Mouse (Mus musculus) thymus, postnatal 4 days (tissue): Measurements from ENCODE around the gene Lsm14b.
A peak's percentile ranks its signal among the peaks of the same experiment; 100 is the strongest.

Experiments
- DNase-seq: peaks from one replicate; pipeline ENCODE4 v3.0.0; 2021

Gene Lsm14b

DNA sequence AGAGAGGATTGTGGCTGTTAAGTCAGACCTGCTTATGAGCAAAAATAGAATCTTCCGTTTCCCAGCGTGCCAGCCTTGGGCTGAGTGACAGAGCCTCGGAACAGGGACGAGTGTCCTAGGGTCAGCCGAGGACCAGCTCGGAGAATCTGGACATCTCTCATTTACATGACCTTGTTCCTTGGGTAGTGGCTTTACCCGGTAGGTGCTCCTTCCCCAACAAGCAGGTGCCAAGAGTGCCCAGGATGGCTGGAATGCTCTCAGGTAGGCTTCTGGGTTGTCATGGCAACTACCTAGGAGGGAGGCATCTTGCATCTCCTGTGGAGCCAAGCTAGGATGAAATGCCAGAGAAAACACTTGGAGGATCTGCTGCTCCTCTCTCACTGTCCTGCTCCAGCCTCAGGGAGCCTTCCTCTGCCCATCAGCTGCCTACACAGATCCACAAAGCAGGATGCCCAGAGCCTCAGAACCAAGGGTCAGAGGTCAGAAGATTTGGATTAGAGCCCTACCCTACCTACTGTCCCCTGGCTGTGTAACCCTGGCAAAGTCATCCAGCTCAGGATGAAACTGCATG lies 4.6 kb upstream of the Lsm14b start:
- DNase-seq, result no peak

DNA sequence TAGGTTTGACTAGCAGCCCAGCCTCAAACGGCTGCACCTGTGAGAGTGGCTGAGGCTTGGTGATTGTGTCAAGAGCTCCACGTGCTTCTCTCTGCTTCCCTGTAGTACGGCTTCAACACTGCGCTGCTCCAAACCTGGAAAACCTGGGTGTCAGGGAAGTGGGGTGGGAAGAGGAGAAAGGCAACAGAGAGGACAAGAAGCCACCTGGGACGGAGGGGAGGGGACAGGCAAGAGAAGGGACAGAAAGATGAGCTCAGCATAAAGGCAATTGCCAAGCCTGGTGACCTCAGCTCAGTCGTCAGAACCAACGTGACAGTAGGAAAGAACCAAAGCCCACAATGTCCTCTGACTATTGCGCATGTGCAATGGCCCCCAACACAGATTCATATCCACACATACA lies 3.9 kb upstream of the Lsm14b start:
- DNase-seq, result no peak

DNA sequence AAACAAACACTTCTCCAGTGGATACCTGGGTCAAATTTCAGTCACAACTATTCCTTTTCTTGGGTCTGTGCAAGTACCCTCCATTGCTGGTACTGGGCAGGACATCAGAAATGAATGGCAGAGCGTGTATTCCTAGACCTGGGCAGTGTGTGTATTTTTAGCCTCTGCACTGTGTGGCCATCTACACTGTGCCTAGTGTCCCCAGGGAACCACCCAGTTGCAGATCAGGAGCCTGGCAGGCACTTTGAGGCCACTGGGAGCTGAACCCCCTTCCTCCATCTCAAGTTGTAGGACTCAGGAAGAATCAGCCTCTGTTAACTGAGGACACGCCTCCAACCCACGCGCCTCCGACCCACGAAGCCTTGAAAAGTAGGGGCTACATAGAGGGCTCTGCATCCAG lies 2.0 kb upstream of the Lsm14b start:
- no peak for DNase-seq

DNA sequence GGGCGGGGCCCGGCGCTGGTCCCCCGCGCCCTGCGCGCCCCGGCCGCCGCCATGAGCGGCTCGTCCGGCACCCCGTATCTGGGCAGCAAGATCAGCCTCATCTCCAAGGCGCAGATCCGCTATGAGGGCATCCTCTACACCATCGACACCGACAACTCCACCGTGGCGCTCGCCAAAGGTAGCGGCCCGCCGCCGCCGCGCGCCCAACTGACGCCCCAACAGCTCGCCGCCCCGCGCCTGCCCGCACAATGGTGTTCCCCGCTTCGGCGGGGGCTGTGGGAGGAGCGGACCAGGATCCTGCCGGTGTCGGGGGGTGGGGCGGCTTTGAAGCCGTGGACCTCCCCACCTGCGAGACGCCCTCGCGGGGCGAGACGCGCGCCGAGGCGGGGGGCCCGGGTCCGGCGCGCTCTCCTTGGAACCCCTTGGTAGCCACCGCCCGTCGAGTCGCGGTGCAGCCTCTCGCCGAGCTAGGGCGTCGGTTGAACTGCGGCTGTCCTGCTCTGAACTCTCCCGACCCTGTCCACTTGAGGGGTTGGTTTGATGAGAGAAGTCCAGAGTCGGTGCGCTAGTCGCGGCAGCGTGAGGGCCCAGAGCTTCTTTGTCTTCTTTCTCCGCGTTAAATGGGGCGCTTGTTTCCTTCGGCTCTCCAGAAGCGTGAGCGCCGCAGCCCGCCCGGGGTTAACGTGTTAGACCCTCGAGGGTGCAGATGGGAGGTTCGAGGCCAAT lies 511 bp downstream of the Lsm14b start:
- peak; percentile 78 for DNase-seq

DNA sequence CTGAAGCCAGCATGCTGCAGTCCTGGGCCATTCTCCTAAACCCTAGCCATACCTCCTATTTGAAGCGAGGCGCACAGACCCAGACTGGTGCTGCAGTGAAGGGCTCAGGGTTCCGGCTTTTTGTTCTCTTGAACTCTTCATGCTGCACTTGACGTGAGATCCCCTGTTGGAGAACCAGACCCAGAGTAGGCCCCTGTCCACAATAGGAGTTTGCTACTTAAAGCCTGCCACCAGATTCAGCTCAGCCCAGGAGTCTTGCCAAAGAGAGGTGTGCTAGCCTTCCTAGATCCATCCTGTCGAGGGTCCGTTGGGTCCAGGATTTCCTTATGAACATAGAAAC lies 1.0 kb downstream of the Lsm14b start:
- DNase-seq, result no peak

DNA sequence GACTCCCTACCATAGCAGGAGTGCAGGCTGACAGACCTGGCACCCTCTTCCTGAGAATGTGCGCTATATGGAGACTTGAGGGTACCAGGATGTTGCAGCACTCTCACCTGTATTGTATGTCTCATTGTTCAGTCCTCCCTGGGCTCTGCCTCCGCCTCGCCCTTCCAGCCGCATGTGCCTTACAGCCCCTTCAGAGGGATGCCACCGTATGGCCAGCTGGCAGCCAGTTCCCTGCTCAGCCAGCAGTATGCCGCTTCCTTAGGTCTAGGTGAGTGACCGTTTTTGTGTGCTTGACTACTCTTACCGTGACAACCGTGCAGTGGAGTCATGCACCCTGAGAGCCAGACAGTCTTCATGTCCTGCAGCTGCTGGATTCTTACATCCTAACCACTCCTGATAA lies 3.0 kb downstream of the Lsm14b start:
- DNase-seq, result no peak

DNA sequence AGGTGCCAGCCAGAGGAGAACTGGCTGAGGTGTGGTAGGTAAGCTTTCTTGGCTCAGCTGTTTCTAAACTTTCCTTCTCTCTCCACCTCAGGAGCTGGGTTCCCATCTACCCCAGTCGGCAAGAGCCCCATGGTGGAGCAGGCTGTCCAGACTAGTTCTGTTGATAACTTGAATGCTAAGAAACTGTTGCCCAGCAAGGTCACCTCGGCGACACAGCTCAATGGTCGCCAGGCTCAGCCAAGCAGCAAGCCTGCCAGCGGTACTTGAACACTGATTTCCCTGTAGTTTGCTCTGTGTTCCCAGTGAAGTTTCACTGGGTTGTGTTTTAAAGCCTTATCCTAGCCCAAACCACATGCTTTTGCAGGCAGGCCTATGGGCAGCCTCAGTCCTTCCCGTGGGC lies 6.5 kb downstream of the Lsm14b start:
- DNase-seq, result no peak

DNA sequence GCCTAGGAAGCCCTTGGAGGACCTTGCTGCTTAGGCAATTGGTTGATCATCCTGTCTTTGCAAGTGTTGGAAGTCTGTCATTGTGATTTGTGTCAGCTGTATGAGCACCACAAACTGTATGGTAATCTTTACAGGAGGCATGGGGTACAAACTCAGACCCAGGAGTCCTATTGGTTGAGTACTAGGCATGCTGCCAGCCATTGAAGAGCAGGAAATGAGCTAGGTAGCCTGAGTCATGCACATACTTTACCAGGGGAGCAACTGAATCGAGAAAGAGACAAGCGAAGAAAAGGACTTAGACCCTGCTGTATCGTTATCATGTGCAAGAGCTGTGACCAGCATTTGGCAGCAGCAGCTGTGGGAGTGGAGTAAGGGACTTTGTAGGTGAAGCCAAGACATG lies 8.1 kb downstream of the Lsm14b start:
- DNase-seq, result no peak

DNA sequence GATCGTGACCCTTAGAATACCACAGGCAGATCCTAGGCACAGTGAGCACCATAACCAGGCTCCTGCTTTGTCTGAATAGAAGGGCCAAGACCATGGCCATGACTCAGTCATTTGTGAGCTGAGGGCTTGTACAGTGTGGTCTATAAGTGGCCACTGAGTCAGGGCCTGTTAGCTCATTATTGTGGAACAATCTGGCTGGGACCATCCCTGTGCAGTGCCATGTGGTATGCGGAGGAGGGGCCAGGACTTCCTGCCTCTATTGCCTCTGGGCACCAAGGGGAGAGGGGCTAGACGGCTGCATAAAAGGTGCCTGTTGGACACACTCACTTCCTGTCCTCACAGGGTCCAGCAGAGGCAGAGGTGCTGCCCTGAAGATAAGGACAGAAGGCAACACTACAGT lies 9.2 kb downstream of the Lsm14b start:
- no peak for DNase-seq

DNA sequence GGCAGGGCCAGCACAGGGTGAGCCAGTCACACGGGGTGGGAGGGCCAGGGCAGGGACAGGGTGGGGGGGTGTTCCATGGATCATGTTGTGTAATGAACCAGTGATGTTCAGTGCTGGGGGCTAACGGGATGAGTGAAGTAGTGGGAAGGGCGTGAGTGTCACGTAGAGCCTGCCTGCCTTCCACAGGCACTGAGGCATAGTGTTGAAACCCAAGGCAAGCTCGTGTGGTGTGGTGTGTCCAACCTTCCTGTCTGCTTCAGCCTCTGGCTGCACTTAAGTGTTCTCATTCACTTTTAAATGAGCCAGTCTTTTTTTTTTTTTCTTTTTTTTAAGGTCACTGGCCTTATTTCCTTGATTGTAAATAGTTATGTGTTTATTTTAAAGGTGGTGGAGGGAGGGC lies 10.0 kb downstream of the Lsm14b start:
- DNase-seq, result no peak

DNA sequence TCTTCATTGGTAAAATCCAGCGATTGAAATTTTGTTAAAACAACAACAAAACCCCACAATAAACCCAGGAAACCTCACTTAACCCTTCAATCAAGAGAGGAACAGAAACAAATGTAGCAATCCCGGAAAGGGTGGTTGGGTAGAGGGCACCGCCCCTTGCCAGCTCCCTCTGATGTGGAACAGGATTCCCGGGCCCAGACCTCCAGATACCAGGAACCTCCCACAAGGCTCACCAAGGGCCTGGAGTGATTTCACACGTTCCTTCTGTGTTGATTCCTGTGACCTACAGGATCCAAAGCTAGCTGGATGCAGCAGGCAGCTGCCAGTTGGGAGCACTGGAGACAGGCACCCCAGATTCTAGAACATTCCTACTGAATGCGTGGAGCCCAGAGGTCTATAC lies 15.6 kb downstream of the Lsm14b start:
- DNase-seq, result no peak

DNA sequence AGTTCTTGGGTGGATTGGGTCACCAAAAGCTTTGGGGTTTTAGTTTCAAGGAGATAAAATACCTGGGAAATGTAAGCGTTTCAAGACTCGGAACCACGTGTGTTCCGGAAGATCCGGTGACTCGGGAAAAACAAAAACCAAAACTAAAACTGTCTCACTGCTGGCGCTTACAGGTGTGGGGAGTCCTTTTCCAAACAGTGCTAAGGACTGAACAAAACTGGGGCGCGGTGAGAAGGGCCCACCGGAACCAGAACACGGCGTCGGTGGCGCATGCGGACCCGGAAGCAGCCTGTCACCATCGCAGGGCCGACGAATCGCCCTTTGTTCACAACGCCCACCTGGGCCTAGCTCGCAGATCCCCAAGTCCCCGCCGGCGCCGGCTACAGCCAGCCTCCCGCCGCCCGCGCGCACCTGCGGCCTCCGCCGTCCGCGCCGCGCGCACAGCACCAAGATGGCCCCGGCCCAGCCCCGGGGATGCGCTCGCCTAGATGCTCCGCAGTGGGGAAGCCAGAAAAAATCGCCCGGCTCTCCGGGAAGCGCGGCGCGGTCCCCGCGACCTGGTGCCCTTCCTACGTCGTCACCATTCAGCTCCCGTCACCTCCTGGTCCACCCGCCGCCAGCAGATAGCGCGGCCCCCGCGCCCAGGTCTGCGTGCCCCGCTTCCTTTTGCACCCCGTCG lies 16.9 kb downstream of the Lsm14b start:
- peak; percentile 75 for DNase-seq

DNA sequence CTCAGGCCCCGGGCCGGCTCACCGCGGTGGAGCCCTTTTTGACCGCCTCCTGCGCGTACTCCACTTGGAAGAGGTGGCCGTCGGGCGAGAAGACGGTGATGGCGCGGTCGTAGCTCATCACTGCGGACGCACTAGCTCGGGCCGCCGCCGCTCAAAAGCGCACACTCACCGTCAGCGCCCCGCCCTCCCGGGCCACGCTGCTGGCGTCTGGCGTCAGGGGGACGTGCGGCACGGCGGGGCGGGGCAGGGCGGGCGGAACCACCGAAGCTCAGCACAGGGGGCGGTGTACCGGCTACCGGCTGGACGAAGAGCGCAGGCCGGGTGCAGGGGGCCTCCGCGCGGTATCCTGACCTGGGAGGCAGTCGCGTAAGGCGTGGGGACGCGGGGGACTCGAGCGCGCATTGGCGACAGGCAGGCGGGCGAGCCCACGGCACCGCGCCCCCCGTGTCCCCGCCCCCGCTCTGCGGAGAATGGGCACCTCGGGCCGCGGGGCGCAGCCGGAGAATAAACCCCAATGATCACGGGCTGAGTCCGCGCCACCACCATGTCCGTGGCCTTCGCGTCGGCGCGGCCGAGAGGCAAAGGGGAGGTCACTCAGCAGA lies 17.6 kb downstream of the Lsm14b start, which contains the start of the genes Psma7 and Ss18l1:
Psma7 (minus strand) TSS at position 178 of the 602 bp plus-strand sequence.
Ss18l1 (plus strand) TSS at position 254 of the 602 bp plus-strand sequence.
- peak; percentile 94 for DNase-seq

DNA sequence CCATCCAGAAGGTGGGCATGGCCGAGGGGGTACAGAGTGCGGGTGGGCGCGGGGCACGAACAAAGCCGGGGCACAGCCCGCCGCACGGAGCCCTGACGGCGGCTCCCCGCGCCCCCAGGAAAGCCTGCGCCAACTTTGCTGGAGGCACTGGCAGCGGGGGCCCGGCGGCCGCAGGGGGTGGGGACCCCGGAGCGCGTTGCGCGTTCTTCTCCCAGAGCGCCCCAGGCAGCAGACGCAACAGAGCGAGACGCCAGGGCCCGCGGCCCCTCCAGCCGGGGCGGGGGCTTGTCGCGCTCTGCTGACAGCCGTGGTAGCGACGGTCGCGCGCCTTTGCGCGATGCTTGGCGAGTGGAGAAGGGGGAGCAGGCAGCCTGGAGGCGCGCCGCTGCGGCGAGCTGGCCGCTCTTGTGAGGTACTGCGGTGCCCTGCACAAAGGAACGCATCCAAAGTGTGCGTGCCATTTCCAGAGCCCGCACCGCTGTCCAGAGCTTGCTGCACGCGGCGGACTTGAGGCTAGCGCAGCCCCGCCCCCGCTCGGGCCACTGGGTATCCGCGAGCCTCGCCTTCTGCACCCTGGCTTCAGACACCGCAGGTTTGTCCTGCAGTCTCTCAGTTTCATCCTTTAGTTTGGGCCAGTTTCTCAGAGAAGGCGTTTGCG lies 18.2 kb downstream of the Lsm14b start:
- DNase-seq, result peak; percentile 84

DNA sequence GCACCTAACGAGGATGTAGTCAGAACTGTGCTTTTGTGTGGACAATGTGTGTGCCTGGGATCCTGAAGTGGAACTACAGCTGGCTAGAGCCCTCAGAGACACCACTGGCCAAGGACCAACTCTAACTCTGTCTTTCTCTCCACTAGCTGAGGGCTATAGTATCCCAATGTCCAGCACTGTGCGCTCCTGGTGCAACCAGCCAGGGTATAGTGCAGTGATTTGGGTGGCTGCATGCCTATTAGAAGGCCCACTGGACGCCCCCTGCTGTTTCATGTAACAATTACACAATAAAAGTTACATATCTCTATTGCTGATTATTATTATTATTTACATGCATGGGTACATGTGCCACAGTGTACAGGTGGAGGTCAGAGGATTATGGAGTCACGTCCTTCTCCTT lies 20.5 kb downstream of the Lsm14b start:
- DNase-seq, result peak; percentile 53

DNA sequence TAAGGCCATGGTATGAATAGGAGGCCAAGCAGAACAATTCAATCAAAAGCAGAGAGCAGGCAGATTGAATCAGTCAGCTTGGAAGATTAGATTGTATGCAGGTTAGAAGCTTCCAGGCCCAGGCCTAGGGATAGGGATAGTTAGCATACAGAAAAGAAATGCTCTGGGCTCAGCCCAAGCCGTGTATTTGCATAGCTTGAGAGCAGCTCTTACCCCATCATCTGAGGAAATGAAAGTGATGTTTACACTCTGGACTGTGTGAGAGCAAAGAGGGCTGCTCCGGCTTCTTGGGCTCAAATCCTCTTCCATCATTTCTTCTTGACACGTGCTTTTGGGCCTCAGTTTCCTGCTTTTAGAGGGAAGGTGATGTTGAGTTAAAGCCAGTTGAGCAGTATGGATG lies 22.8 kb downstream of the Lsm14b start:
- DNase-seq, result no peak

DNA sequence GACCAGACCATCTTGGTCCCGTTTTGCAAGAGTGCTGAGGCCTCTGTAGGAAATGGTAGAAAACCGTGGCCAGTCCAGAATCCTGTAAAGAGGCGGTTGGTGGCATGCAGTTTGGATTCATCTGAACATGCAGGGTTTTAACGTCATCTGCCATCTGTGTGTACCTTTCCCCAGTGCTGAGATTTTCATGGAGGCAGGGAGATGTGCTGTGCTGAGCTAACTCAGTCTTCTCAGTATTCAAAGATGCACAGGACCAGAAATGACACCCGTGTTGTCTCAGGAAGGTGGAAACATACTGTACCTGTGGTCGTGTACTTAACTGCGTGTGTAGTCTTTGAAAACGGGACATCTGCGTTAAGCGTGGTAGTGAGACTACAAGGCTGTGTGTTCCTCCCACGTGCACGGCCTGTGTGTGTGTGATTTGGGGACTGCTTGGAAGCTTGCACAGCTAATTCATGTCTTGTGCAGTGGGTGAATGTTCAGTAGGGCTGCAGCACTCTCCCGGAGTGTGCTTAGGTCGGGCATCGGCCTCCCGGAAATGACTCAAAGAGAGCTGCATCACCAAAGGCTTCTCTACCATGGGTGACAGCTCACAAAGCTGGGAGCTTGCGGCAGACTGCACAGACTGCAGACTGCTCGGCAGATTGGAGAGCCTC lies 23.3 kb downstream of the Lsm14b start:
- DNase-seq, result no peak

DNA sequence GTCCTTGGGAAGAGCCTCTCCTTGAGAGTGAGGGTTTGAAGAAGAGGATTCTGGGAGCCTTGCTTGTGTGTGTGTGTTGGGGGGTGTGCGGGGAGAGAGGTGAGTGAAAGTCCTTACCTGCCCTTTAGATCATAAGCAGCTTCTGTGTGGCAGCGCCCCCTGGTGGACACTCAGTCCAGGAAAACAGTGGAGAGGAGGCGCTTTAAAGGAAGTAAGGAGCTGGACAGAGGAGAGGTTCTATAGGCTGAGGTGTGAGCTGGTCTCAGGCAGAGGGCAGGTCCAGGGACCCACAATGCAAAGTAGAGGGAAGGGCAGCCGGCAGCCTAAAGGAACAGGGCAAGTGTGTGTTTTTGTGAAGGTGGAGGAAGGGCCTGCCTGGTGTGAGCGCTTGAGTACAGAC lies 26.2 kb downstream of the Lsm14b start:
- peak; percentile 94 for DNase-seq

DNA sequence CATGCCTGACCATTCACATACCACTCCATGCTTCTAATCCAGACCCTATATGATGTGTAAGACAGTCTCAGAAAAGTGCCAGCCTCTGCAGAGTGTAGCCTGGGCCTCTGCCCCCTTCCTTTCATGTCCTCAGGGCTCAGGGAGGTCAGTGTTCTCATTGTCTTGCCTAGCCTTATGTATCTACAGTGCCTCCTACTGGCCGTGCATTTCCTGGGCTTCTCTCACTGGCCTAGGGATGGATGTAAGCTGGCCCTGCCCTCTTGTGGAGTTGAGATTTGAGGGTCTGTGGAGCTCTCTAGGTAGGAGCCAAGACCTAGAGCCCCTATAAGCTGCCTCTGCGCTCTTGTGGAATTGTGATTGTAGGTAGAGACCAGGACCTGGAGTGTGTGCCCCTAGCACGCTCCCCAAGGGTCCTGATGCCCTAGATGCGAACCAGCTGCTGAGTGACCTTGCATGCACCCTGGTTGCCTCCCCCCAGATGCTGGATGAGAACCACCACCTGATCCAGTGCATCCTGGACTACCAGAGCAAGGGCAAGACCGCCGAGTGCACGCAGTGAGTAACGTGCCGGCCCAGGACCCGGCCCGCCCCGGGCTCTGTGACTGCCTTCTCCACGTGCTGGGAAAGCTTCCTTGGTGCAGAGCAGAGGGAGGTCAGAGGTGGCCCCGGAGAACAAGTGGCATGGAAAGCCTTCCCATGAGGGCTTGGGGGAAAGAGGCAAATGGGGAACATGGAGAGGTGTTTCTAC lies 27.4 kb downstream of the Lsm14b start:
- peak; percentile 74 for DNase-seq

DNA sequence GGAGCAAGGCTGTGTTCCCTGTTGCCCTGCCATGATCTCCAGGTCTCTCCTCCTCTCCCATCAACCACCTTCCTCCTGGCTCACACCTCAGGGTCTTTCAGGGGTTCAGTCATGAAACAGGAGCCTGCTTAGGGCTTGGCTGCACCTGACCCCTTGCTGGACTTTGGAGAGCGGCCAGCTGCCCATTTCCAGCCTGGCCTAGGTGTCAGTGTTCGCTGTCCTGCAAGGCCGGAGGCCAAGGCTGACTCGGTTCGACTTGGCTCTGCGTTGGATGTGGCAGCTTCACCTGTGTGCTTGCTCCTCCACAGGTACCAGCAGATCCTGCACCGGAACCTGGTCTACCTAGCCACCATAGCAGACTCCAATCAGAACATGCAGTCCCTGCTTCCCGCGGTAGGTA lies 28.2 kb downstream of the Lsm14b start:
- no peak for DNase-seq

DNA sequence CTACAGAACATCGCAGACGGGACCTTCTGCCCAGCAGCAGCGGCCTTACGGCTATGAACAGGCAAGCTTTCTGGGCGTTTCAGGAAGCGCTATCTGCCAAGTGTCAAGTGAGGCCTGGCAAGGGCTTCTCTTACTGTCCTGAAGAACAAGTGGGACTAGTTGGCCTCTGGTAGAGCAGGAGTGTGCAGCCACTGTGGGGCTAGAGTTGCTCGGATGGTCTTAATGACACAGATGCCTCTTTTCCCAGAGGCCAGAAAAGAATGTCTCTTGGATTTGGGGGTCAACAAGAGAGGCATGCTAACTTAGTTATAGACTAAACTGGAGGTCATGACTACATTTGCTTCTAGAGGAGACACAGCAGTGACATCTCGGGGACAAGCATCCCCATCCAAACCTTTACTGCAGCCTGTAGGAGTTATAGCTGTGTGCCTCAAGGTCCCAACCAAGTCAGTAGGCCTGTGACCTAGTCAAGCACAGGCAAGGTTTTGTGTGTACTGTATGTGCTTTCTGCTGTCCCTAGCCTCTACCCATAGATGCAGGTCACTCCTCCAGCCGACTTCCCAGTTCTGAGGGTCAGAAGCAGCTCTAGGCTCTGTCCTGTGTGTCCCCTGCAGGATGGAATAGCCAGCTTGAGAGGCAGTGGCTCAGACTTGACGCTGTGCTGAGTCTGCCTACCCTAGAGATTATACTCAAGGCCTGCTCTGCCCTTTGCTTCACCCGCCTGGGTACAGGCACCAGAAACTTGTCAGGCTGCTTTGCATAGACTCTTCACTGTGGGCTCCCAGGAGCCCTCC lies 38.7 kb downstream of the Lsm14b start:
- no peak for DNase-seq
